Mouse (Mus musculus) spleen, adult 2 months (tissue): ENCODE data around the gene Nol10. TPM values are rescaled to one million over a fixed set of nuclear protein-coding genes. Genes with fewer than 3 reads are reported as not detected.

Source experiments
- DNase-seq, 2 experiments: peaks; one replicate each; pipeline versions ENCODE4 v3.0.0 to v3.0.0-alpha.2; 2012 to 2021; ENCODE audit warnings: low spot score in 2 of 2, low read depth in 1 of 2
- H3K27ac ChIP-seq: fragments of 200-500 bp; 2 replicates; pipeline ENCODE4 v1.5.1; 2012; ENCODE audit warnings: low read length, inconsistent platforms; ENCODE audit not compliant: insufficient read depth
- H3K27me3 ChIP-seq: fragments of 200-500 bp; 2 replicates; pipeline ENCODE4 v1.6.1; 2012; ENCODE audit warnings: mild to moderate bottlenecking, moderate library complexity, low read length, inconsistent platforms; ENCODE audit not compliant: control insufficient read depth, insufficient read depth
- H3K36me3 ChIP-seq: fragments of 200-500 bp; 2 replicates; pipeline ENCODE4 v1.6.1; 2012; ENCODE audit warnings: mild to moderate bottlenecking, low read length, inconsistent platforms; ENCODE audit not compliant: control insufficient read depth, insufficient read depth
- H3K4me1 ChIP-seq: fragments of 200-500 bp; 2 replicates; pipeline ENCODE4 v1.6.1; 2011; ENCODE audit warnings: inconsistent platforms; ENCODE audit not compliant: control insufficient read depth, insufficient read depth, insufficient read length
- H3K4me3 ChIP-seq: fragments of 200-500 bp; 2 replicates; pipeline ENCODE4 v1.5.1; 2011; ENCODE audit warnings: mild to moderate bottlenecking, inconsistent platforms; ENCODE audit not compliant: insufficient read depth, insufficient read length; ENCODE audit errors: extremely low read depth
- CTCF ChIP-seq: fragments of 200-500 bp; IDR thresholded peaks from 2 replicates; pipeline ENCODE4 v1.5.1; 2011; ENCODE audit warnings: mild to moderate bottlenecking, inconsistent platforms; ENCODE audit not compliant: insufficient read depth, insufficient read length, insufficient replicate concordance; ENCODE audit errors: extremely low read depth
- POLR2A ChIP-seq: fragments of 200-500 bp; IDR thresholded peaks from 2 replicates; pipeline ENCODE4 v1.6.1; 2011; ENCODE audit warnings: low read depth, low read length, inconsistent platforms
- WGBS: fragments of 180-500 bp; shearing (Covaris S2); methylation state at CpG from one replicate; pipeline ENCODE4 v1.1.7; 2018; 5-methylcytosine and 5-hydroxymethylcytosine counted together
- polyA plus RNA-seq: library from polyadenylated mRNA; depleted of rRNA; stranded (reverse); fragments of >200 nt; gene quantifications from 2 replicates; pipeline ENCODE4 v1.2.3, GENCODE M21; 2012

Nol10 gene
- polyA plus RNA-seq, 1 experiment = 3.2 TPM

GRCm38 (mm10) chr12:17440251-17440651 is 92.0 kb downstream of the Nol10 start:
- Histone ChIP-seq H3K36me3 (no peaks in the 10 kb centered on the region), H3K27ac (no peak overlapping the region), H3K4me1 (no peaks in the 10 kb centered on the region), H3K4me3 (no peak overlapping the region), H3K27me3 (no peaks in the 10 kb centered on the region)
- 16% methylated on average over 7 of the region's 7 CpGs for WGBS
- TF ChIP-seq POLR2A (no peak), CTCF (no peak)
- DNase-seq = no peak

- no peak for DNase-seq
- Histone ChIP-seq H3K4me1 (no peaks in the 10 kb centered on the region), H3K36me3 (no peaks in the 10 kb centered on the region), H3K27me3 (no peaks in the 10 kb centered on the region), H3K27ac (no peak overlapping the region), H3K4me3 (no peak overlapping the region)
- WGBS = 89% methylated on average over 9 of the region's 9 CpGs
- TF ChIP-seq POLR2A (no peak), CTCF (no peak)
Observed at GRCm38 (mm10) chr12:17441495-17441894, 93.2 kb downstream of the Nol10 start.

DNA sequence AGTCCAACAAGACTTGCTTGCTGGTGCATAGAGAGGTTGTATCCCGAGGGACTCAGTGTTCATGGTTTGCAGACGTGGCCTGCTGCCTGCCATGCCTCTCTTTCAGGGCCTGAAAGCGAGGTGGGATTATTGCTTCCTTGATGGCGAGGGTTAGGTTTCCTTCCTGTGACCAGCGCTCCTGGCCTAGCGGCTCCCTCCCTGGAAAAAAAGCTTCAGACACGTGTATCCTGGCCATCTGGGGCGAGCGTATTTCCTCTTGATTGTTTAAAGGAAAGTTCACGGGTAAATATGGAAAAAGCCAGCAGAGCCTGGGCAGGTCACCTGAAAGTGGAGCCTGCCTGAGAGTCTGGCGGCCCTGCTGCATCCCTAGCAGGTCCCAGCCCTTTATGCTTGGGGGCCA is 96.1 kb downstream of the Nol10 start:
- H3K4me3 ChIP-seq = no peak overlapping the region
- H3K27me3 ChIP-seq = no peaks in the 10 kb centered on the region
- no peaks in the 10 kb centered on the region for H3K4me1 ChIP-seq
- no peak for DNase-seq
- no peak overlapping the region for H3K27ac ChIP-seq
- WGBS = 62% methylated on average over 11 of the region's 11 CpGs
- no peaks in the 10 kb centered on the region for H3K36me3 ChIP-seq
- TF ChIP-seq CTCF (no peak), POLR2A (no peak)

- no peak overlapping the region for H3K4me3 ChIP-seq
- no peaks in the 10 kb centered on the region for H3K36me3 ChIP-seq
- no peaks in the 10 kb centered on the region for H3K4me1 ChIP-seq
- H3K27ac ChIP-seq = no peak overlapping the region
- WGBS = 90% methylated on average over 7 of the region's 7 CpGs
- H3K27me3 ChIP-seq = no peaks in the 10 kb centered on the region
- TF ChIP-seq POLR2A = no peak
- TF ChIP-seq CTCF = no peak
- DNase-seq = no peak
Observed at GRCm38 (mm10) chr12:17445251-17445650, 97.0 kb downstream of the Nol10 start.

DNA sequence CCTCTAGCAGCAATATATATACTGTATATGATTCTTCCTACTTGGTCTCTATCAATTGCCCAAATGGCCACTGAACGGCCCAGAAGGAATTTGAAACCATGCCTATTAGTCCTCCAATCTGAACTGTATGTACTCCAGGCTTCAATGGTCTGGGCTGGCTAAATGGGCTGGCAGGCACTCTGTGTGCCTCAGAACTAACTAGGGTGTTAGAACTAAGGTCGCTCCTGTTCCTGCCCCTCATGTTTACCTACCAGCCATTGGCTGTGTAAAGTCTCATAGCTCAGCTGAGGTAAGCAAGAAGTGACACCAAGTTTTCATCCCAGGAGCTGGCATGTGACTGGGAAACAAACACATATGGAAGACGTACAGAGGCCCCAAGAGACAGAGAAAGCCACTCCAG is 100.5 kb downstream of the Nol10 start:
- Histone ChIP-seq H3K27ac (no peak overlapping the region), H3K4me1 (peaks cover under 1% of the 10 kb centered on the region; the same call in 1 of the 2 replicates), H3K27me3 (no peaks in the 10 kb centered on the region), H3K4me3 (no peak overlapping the region), H3K36me3 (no peaks in the 10 kb centered on the region)
- DNase-seq = no peak
- TF ChIP-seq CTCF (no peak), POLR2A (no peak)
- 80% methylated on average over 3 of the region's 3 CpGs for WGBS

- TF ChIP-seq CTCF (no peak), POLR2A (no peak)
- Histone ChIP-seq H3K27ac (no peak overlapping the region), H3K36me3 (no peaks in the 10 kb centered on the region), H3K4me3 (no peak overlapping the region), H3K27me3 (no peaks in the 10 kb centered on the region), H3K4me1 (peaks cover 2% of the 10 kb centered on the region; the same call in 1 of the 2 replicates)
- whole genome bisulfite sequencing = 91% methylated on average over 4 of the region's 4 CpGs
- DNase-seq = no peak
Observed at GRCm38 (mm10) chr12:17449661-17450091, 101.4 kb downstream of the Nol10 start.

- 62% methylated on average over 4 of the region's 4 CpGs for WGBS
- no peak for TF ChIP-seq CTCF
- no peak for TF ChIP-seq POLR2A
- H3K4me3 ChIP-seq = no peak overlapping the region
- H3K36me3 ChIP-seq = no peaks in the 10 kb centered on the region
- no peak overlapping the region for H3K27ac ChIP-seq
- no peak for DNase-seq
- H3K4me1 ChIP-seq = peaks cover 2% of the 10 kb centered on the region; the same call in 1 of the 2 replicates
- H3K27me3 ChIP-seq = no peaks in the 10 kb centered on the region
Observed at GRCm38 (mm10) chr12:17450503-17450902, 102.2 kb downstream of the Nol10 start.
